In genomic region chr8:120811953-120812352, GRCm38 (mm10) we compare ENCODE assay signal across 25 mouse cellular contexts.
"Had no signal": no experiment of that assay in that cellular context is flagged by ENCODE, and none has a peak within 500 bp of the region (broad histone marks: within the 10 kb centered on the region; RNA-seq: fewer than 3 reads in every experiment).

No protein-coding gene starts in this region.

- H3K9me3 ChIP-seq: heart, embryonic 13.5 days; heart, embryonic 15.5 days; hindbrain, embryonic 13.5 days; limb, embryonic 12.5 days; liver, embryonic 13.5 days had no signal

- H3K27me3 ChIP-seq: liver, embryonic 13.5 days had no signal

- H3K4me2 ChIP-seq: heart, embryonic 11.5 days; heart, embryonic 13.5 days; heart, embryonic 15.5 days; hindbrain, embryonic 13.5 days; limb, embryonic 12.5 days; liver, embryonic 11.5 days; liver, embryonic 13.5 days had no signal

- DNase-seq: gastrocnemius, postnatal 14 days; gastrocnemius, postnatal 36 days; heart, adult 11 months; heart, adult 2 months; heart, postnatal 14 days; heart, postnatal 36 days; kidney, adult 11 months; kidney, adult 2 months; kidney, adult 9 months; kidney, postnatal 10 days; kidney, postnatal 25 days; kidney, postnatal 4 days; layer of hippocampus, postnatal 36 days; left cerebral cortex, postnatal 4 days; liver; liver, embryonic 13.5 days had no signal

- H3K9ac ChIP-seq: heart, embryonic 13.5 days; heart, embryonic 15.5 days; hindbrain, embryonic 13.5 days; limb, embryonic 12.5 days; liver, embryonic 13.5 days had no signal

- H3K4me3 ChIP-seq: heart, adult 2 months; heart, embryonic 13.5 days; heart, embryonic 15.5 days; hindbrain, embryonic 13.5 days; layer of hippocampus, adult 2 months; limb, embryonic 12.5 days; liver, embryonic 13.5 days had no signal

- H3K4me1 ChIP-seq: hindbrain, embryonic 13.5 days had no signal

- ATAC-seq: hindbrain, postnatal 0 days; intestine, embryonic 16.5 days had no signal

- H3K36me3 ChIP-seq: heart, embryonic 13.5 days; heart, embryonic 15.5 days; hindbrain, embryonic 13.5 days; limb, embryonic 12.5 days; liver, embryonic 13.5 days had no signal

- H3K27ac ChIP-seq: heart, adult 2 months; heart, embryonic 13.5 days; heart, embryonic 15.5 days; hindbrain, embryonic 13.5 days; hindbrain, postnatal 0 days; layer of hippocampus, adult 2 months; limb, embryonic 12.5 days; liver, embryonic 13.5 days had no signal
